Mouse (Mus musculus) testis, adult 2 months (tissue): ENCODE measurements around the gene Lypla2.

Experiments
- CTCF ChIP-seq: fragments of 200-500 bp; IDR thresholded peaks from 2 replicates; pipeline ENCODE4 v1.5.1; 2012; ENCODE audit warnings: low read depth, mild to moderate bottlenecking, inconsistent platforms, low read length, moderate library complexity; ENCODE audit not compliant: control insufficient read depth, insufficient read depth, insufficient replicate concordance
- POLR2A ChIP-seq: fragments of 200-500 bp; IDR thresholded peaks from 2 replicates; pipeline ENCODE4 v1.6.1; 2012; ENCODE audit warnings: low read depth, mild to moderate bottlenecking, inconsistent platforms, low read length, moderate library complexity; ENCODE audit not compliant: control insufficient read depth

DNA sequence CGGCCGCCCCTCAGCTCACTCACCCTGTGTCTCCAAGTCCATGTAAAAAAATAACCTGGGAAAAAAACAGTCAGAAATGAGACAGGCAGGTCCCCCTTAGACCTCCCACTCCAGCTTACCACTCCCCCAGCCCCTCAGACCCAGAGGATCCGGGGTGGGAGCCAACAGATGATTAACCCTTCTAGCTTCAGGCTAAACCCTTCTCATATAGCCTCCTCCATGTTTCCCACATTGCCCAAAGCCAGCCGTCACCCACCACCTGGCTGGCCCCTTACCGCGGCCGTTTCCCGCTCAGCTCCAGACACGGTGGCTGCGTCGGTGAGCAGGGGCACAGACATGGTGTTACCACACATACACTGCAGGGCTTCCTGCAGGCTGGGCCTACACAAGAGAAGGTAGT lies 1.8 kb downstream of the Lypla2 start:
- TF ChIP-seq POLR2A, result no peak
- no peak for TF ChIP-seq CTCF
